Mouse (Mus musculus) layer of hippocampus, adult 9-10 months (tissue): ENCODE measurements around the gene Ccnj.

Experiments used
- DNase-seq: peaks from one replicate; pipeline ENCODE4 v3.0.0; 2022; ENCODE audit warnings: low spot score

Gene Ccnj

GRCm38 (mm10) chr19:40830703-40831415, at the start of gene Ccnj:
Ccnj (plus strand) TSS chr19:40831279.
- DNase-seq, result peak; percentile 63

- DNase-seq, result no peak
Measured at GRCm38 (mm10) chr19:40788004-40788714, 42.9 kb upstream of the Ccnj start.

GRCm38 (mm10) chr19:40788715-40789084, 42.4 kb upstream of the Ccnj start:
- no peak for DNase-seq

- no peak for DNase-seq
Measured at GRCm38 (mm10) chr19:40805176-40805737, 25.8 kb upstream of the Ccnj start.

- no peak for DNase-seq
Measured at GRCm38 (mm10) chr19:40809858-40810257, 21.2 kb upstream of the Ccnj start.

- DNase-seq, result no peak
Measured at GRCm38 (mm10) chr19:40811840-40812239, 19.2 kb upstream of the Ccnj start.

GRCm38 (mm10) chr19:40812778-40813177, 18.3 kb upstream of the Ccnj start:
- no peak for DNase-seq

- no peak for DNase-seq
Measured at GRCm38 (mm10) chr19:40813385-40813784, 17.7 kb upstream of the Ccnj start.

GRCm38 (mm10) chr19:40815645-40816183, 15.4 kb upstream of the Ccnj start:
- DNase-seq, result no peak

- DNase-seq, result no peak
Measured at GRCm38 (mm10) chr19:40817901-40818532, 13.1 kb upstream of the Ccnj start.

- DNase-seq, result no peak
Measured at GRCm38 (mm10) chr19:40818764-40819163, 12.3 kb upstream of the Ccnj start.

GRCm38 (mm10) chr19:40821306-40821825, 9.7 kb upstream of the Ccnj start:
- DNase-seq, result no peak

- DNase-seq, result no peak
Measured at GRCm38 (mm10) chr19:40825636-40826035, 5.4 kb upstream of the Ccnj start.

GRCm38 (mm10) chr19:40826735-40827134, 4.3 kb upstream of the Ccnj start:
- DNase-seq, result no peak

GRCm38 (mm10) chr19:40830198-40830597, 881 bp upstream of the Ccnj start:
- DNase-seq, result no peak

GRCm38 (mm10) chr19:40831416-40832201, 530 bp downstream of the Ccnj start:
- DNase-seq, result no peak

- no peak for DNase-seq
Measured at GRCm38 (mm10) chr19:40832361-40832760, 1.3 kb downstream of the Ccnj start.

- no peak for DNase-seq
Measured at GRCm38 (mm10) chr19:40834436-40834835, 3.4 kb downstream of the Ccnj start.

GRCm38 (mm10) chr19:40838205-40838604, 7.1 kb downstream of the Ccnj start:
- DNase-seq, result no peak

GRCm38 (mm10) chr19:40840303-40840702, 9.2 kb downstream of the Ccnj start:
- DNase-seq, result no peak

- DNase-seq, result no peak
Measured at GRCm38 (mm10) chr19:40841083-40841482, 10.0 kb downstream of the Ccnj start.
